Mouse (Mus musculus): ENCODE data around the gene C77080. TPM values are rescaled to one million over a fixed set of nuclear protein-coding genes. Genes with fewer than 3 reads are reported as not detected.
A peak's percentile ranks its signal among the peaks of the same experiment; 100 is the strongest.

The C77080 gene
- polyA plus RNA-seq, 1 experiment from 2014 or later: 7.8 TPM

GRCm38 (mm10) chr4:129227985-129228381 lies 33.2 kb downstream of the C77080 start:
- Histone ChIP-seq H3K4me2 (replicated peaks; ENCODE audit: low read depth, low read length) (peak overlapping the region; percentile 46), H3K36me3 (ENCODE audit: control insufficient read depth, insufficient read depth, low read length) (peaks cover 14% of the 10 kb centered on the region; the same call in 1 of the 2 replicates), H3K9me3 (ENCODE audit: control insufficient read depth, low read length) (no peaks in the 10 kb centered on the region), H3K9ac (ENCODE audit: low read depth, low read length) (peak overlapping the region; percentile 34; the same call in 1 of the 2 replicates), H3K27ac (ENCODE audit: low read depth, low read length) (no peak overlapping the region), H3K4me1 (ENCODE audit: control insufficient read depth, insufficient read depth, low read length) (peaks cover 63% of the 10 kb centered on the region), H3K27me3 (ENCODE audit: control insufficient read depth, insufficient read depth, low read length) (no peaks in the 10 kb centered on the region), H3K4me3 (ENCODE audit: low read length) (peak overlapping the region; percentile 24)
- no peak for ATAC-seq (ENCODE audit: low FRiP score, low TSS enrichment)
- WGBS: 31% methylated on average over 8 of the region's 8 CpGs

GRCm38 (mm10) chr4:129227170-129227984 lies 33.8 kb downstream of the C77080 start:
- ATAC-seq (ENCODE audit: low FRiP score, low TSS enrichment): no peak
- H3K4me2 ChIP-seq (replicated peaks; ENCODE audit: low read depth, low read length): peak overlapping the region; percentile 46
- H3K9ac ChIP-seq (ENCODE audit: low read depth, low read length): peak overlapping the region; percentile 34
- no peak overlapping the region for H3K27ac ChIP-seq (ENCODE audit: low read depth, low read length)
- H3K27me3 ChIP-seq (ENCODE audit: control insufficient read depth, insufficient read depth, low read length): no peaks in the 10 kb centered on the region
- H3K9me3 ChIP-seq (ENCODE audit: control insufficient read depth, low read length): no peaks in the 10 kb centered on the region
- 10% methylated on average over 22 of the region's 22 CpGs for WGBS
- H3K4me3 ChIP-seq (ENCODE audit: low read length): peak overlapping the region; percentile 24
- peaks cover 58% of the 10 kb centered on the region for H3K4me1 ChIP-seq (ENCODE audit: control insufficient read depth, insufficient read depth, low read length)
- peaks cover 19% of the 10 kb centered on the region for H3K36me3 ChIP-seq (ENCODE audit: control insufficient read depth, insufficient read depth, low read length)

GRCm38 (mm10) chr4:129226441-129226963 lies 34.7 kb downstream of the C77080 start:
- Histone ChIP-seq H3K9me3 (ENCODE audit: control insufficient read depth, low read length) (no peaks in the 10 kb centered on the region), H3K27ac (ENCODE audit: low read depth, low read length) (0 out of 2 replicates have a peak overlapping the region, but pooled peaks have one; percentile 3), H3K4me1 (ENCODE audit: control insufficient read depth, insufficient read depth, low read length) (peaks cover 49% of the 10 kb centered on the region), H3K36me3 (ENCODE audit: control insufficient read depth, insufficient read depth, low read length) (peaks cover 28% of the 10 kb centered on the region), H3K9ac (ENCODE audit: low read depth, low read length) (0 out of 2 replicates have a peak overlapping the region, but pooled peaks have one; percentile 31), H3K4me3 (ENCODE audit: low read length) (peak overlapping the region; percentile 24; the same call in 1 of the 2 replicates), H3K27me3 (ENCODE audit: control insufficient read depth, insufficient read depth, low read length) (no peaks in the 10 kb centered on the region), H3K4me2 (replicated peaks; ENCODE audit: low read depth, low read length) (peak overlapping the region; percentile 46)
- 17% methylated on average over 5 of the region's 5 CpGs for WGBS
- ATAC-seq (ENCODE audit: low FRiP score, low TSS enrichment): peak; percentile 43; the same call in 1 of the 2 replicates

- ATAC-seq (ENCODE audit: low FRiP score, low TSS enrichment): no peak
- no peaks in the 10 kb centered on the region for H3K9me3 ChIP-seq (ENCODE audit: control insufficient read depth, low read length)
- peaks cover 41% of the 10 kb centered on the region for H3K4me1 ChIP-seq (ENCODE audit: control insufficient read depth, insufficient read depth, low read length)
- no peak overlapping the region for H3K4me2 ChIP-seq (replicated peaks; ENCODE audit: low read depth, low read length)
- no peak overlapping the region for H3K4me3 ChIP-seq (ENCODE audit: low read length)
- H3K27me3 ChIP-seq (ENCODE audit: control insufficient read depth, insufficient read depth, low read length): no peaks in the 10 kb centered on the region
- no peak overlapping the region for H3K9ac ChIP-seq (ENCODE audit: low read depth, low read length)
- H3K36me3 ChIP-seq (ENCODE audit: control insufficient read depth, insufficient read depth, low read length): peaks cover 38% of the 10 kb centered on the region
- H3K27ac ChIP-seq (ENCODE audit: low read depth, low read length): no peak overlapping the region
- 92% methylated on average over 12 of the region's 12 CpGs for WGBS
Observed at GRCm38 (mm10) chr4:129225315-129225714, 35.9 kb downstream of the C77080 start.

GRCm38 (mm10) chr4:129223421-129224281 lies 37.6 kb downstream of the C77080 start:
- peaks cover 39% of the 10 kb centered on the region for H3K4me1 ChIP-seq (ENCODE audit: control insufficient read depth, insufficient read depth, low read length)
- no peaks in the 10 kb centered on the region for H3K27me3 ChIP-seq (ENCODE audit: control insufficient read depth, insufficient read depth, low read length)
- 35% methylated on average over 54 of the region's 55 CpGs for WGBS
- H3K4me3 ChIP-seq (ENCODE audit: low read length): peak overlapping the region; percentile 23
- peak overlapping the region; percentile 29 for H3K9ac ChIP-seq (ENCODE audit: low read depth, low read length)
- no peaks in the 10 kb centered on the region for H3K9me3 ChIP-seq (ENCODE audit: control insufficient read depth, low read length)
- peaks cover 53% of the 10 kb centered on the region for H3K36me3 ChIP-seq (ENCODE audit: control insufficient read depth, insufficient read depth, low read length)
- H3K27ac ChIP-seq (ENCODE audit: low read depth, low read length): no peak overlapping the region
- peak; percentile 68 for ATAC-seq (ENCODE audit: low FRiP score, low TSS enrichment)
- peak overlapping the region; percentile 44 for H3K4me2 ChIP-seq (replicated peaks; ENCODE audit: low read depth, low read length)

GRCm38 (mm10) chr4:129222019-129222925 lies 38.9 kb downstream of the C77080 start:
- H3K4me2 ChIP-seq (replicated peaks; ENCODE audit: low read depth, low read length): no peak overlapping the region
- no peak for ATAC-seq (ENCODE audit: low FRiP score, low TSS enrichment)
- peaks cover 67% of the 10 kb centered on the region for H3K36me3 ChIP-seq (ENCODE audit: control insufficient read depth, insufficient read depth, low read length)
- no peaks in the 10 kb centered on the region for H3K27me3 ChIP-seq (ENCODE audit: control insufficient read depth, insufficient read depth, low read length)
- 79% methylated on average over 30 of the region's 31 CpGs for WGBS
- no peak overlapping the region for H3K27ac ChIP-seq (ENCODE audit: low read depth, low read length)
- H3K4me1 ChIP-seq (ENCODE audit: control insufficient read depth, insufficient read depth, low read length): peaks cover 27% of the 10 kb centered on the region
- H3K4me3 ChIP-seq (ENCODE audit: low read length): no peak overlapping the region
- no peak overlapping the region for H3K9ac ChIP-seq (ENCODE audit: low read depth, low read length)
- no peaks in the 10 kb centered on the region for H3K9me3 ChIP-seq (ENCODE audit: control insufficient read depth, low read length)

- no peak overlapping the region for H3K4me2 ChIP-seq (replicated peaks; ENCODE audit: low read depth, low read length)
- H3K36me3 ChIP-seq (ENCODE audit: control insufficient read depth, insufficient read depth, low read length): peaks cover 76% of the 10 kb centered on the region
- H3K27ac ChIP-seq (ENCODE audit: low read depth, low read length): no peak overlapping the region
- no peaks in the 10 kb centered on the region for H3K9me3 ChIP-seq (ENCODE audit: control insufficient read depth, low read length)
- no peak for ATAC-seq (ENCODE audit: low FRiP score, low TSS enrichment)
- H3K27me3 ChIP-seq (ENCODE audit: control insufficient read depth, insufficient read depth, low read length): no peaks in the 10 kb centered on the region
- H3K4me1 ChIP-seq (ENCODE audit: control insufficient read depth, insufficient read depth, low read length): peaks cover 19% of the 10 kb centered on the region
- WGBS: 82% methylated on average over 23 of the region's 23 CpGs
- H3K4me3 ChIP-seq (ENCODE audit: low read length): no peak overlapping the region
- no peak overlapping the region for H3K9ac ChIP-seq (ENCODE audit: low read depth, low read length)
Observed at GRCm38 (mm10) chr4:129221097-129222010, 39.9 kb downstream of the C77080 start.

Measured in kidney, embryonic 14.5 days (tissue).